Mouse (Mus musculus) NIH3T3 (cell line): ENCODE data around the gene Oxct1.

ENCODE experiments used
- DNase-seq: peaks from one replicate; pipeline ENCODE4 v3.0.0-alpha.2; 2012; ENCODE audit warnings: low read depth

The Oxct1 gene

GRCm38 (mm10) chr15:4026231-4026773 is at the start of gene Oxct1:
Gene Oxct1 (plus strand): TSS chr15:4026383.
- DNase-seq, result peak; percentile 95

DNA sequence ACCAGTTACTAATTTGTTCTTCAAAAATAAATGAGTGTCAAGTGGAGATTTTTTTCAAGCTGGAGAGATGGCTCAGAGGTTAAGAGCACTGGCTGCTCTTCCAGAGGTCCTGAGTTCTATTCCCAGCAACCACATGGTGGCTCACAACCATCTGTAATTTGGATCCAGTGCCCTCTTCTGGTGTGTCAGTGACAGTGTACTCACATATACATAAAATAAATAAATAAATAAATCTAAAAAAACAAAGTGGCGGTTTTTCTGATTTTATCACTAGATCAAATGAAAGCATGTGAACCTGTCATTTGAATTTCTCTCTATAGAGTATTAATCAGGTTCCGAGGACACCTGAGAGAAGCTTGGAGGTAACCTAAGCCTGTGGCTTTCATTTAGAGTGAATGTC is 47.9 kb upstream of the Oxct1 start:
- peak; percentile 8 for DNase-seq

GRCm38 (mm10) chr15:3979061-3979848 is 46.9 kb upstream of the Oxct1 start, which contains the start of gene Fbxo4:
Gene Fbxo4 (minus strand): TSS chr15:3979573.
- peak; percentile 91 for DNase-seq

DNA sequence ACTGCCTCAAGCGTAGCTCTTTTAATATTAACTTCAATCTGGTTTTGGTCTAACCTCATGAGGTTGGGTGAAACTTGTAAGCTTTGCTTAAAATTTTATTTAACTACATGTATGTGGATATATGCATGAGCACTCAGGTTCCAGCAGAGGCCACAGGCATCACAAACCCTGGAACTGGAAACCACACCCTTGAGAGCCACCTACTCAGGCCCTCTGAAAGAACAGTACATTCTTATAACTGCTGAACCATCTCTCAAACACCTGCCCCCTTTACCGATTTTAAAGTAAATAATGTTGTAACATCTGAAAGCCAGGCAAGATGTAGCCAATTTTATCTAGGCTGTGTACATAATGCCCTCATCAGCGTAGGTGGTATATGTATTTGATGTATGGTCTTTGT is 46.3 kb upstream of the Oxct1 start:
- DNase-seq, result no peak

DNA sequence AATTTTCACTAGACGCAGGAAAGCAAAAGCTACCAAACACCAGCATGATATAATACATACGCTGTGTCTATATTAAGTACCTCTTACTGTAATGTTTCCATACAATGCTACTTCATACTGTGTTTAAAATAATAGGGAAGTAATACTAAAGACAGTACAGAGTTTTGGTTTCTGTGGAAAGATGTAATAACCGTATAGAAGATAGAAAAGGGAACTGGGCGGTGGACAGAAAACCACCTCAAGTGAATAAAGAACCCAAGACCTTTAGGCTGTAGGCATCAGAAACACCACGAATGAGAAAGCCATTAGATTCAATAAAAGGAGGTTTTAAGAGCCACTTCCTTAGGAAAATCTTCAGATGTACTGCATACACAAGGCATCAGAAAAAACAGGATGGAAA is 43.5 kb upstream of the Oxct1 start:
- DNase-seq, result no peak

- peak; percentile 17 for DNase-seq
Observed at GRCm38 (mm10) chr15:3984876-3985275, 41.3 kb upstream of the Oxct1 start.

DNA sequence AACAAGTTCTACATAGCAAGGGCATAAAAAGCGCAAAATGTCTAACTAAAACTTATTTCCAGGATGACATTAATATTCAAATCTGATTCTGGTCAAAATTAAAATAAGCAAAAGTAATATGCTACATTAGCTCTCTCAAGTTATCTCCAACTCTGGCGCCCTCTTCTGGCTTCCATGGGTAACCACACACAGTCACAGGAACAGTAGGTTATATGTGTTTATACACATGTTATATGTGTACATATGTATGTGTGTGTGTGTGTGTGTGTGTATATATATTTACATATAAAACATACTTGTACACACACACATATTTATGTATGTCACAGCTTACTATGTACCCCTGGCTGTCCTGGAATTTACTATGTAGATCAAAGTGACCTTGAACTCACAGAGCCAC is 38.2 kb upstream of the Oxct1 start:
- DNase-seq, result peak; percentile 77

GRCm38 (mm10) chr15:3994852-3995447 is 31.2 kb upstream of the Oxct1 start:
- DNase-seq, result peak; percentile 43

GRCm38 (mm10) chr15:3995448-3996266 is 30.5 kb upstream of the Oxct1 start, which contains the start of gene AW549877:
Gene AW549877 (minus strand): TSS chr15:3995744.
- DNase-seq, result peak; percentile 99

GRCm38 (mm10) chr15:3996267-3997010 is 29.7 kb upstream of the Oxct1 start:
- DNase-seq, result no peak

- DNase-seq, result peak; percentile 61
Observed at GRCm38 (mm10) chr15:3999144-3999543, 27.0 kb upstream of the Oxct1 start.

- peak; percentile 62 for DNase-seq
Observed at GRCm38 (mm10) chr15:4000536-4000935, 25.6 kb upstream of the Oxct1 start.

GRCm38 (mm10) chr15:4013873-4014272 is 12.3 kb upstream of the Oxct1 start:
- DNase-seq, result no peak

GRCm38 (mm10) chr15:4020711-4021110 is 5.5 kb upstream of the Oxct1 start:
- peak; percentile 50 for DNase-seq

GRCm38 (mm10) chr15:4023747-4024146 is 2.4 kb upstream of the Oxct1 start:
- DNase-seq, result no peak

DNA sequence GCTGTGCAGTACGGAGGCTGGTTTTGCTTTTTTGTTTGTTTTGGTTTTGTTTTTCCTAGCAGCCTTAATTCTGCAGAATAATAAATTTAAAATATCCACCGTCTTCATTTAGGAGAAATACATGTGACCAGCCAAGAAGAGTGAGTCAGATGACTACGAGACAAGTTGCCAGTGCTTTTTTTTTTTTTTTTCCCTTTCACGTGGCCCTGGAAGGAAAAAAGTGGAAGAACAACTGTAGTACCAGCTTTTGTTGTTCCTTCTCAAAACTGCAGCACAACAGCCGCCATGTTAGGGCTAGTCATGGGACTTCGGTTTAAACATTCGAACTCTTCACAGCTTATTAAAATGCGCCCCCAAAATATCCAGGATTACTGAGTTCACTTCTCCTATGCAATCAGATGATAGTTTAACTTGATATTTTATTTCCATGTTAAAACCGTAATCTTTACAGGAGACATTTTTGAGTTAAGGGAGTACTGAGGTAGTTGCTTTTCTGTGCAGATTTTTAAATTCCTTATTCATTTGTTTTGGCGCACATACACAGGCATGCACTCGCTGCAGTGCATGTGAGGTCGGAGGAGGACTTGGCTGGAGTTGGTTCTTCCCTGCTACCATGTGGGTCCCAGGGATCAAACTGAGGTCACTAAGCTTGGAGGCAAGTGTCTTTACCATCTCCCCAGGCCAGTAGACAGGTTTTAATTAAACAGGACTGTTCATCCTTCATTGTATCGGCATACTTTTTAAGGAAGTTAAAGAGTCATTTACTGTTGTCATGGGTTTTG is 1.3 kb upstream of the Oxct1 start:
- peak; percentile 71 for DNase-seq

DNA sequence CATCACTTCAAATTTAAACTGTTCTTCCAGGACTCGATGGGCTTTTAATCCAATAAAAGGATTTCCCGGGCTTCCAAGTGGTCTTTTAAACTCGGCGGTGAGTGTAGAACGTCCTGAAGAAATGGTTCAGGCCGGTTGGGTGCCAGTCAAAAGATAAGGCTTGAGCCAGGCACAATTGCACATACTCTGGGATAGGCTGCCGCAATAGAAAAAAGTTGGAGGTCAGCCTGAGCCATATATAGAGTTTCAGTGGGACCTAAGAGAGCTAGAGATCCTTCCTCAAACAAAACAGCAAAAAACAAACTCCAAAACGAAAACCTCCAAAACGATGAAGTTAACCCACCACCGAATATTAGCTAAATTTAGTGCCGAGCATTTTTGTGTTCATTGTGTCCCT is 677 bp upstream of the Oxct1 start:
- peak; percentile 13 for DNase-seq

- DNase-seq, result peak; percentile 92
Observed at GRCm38 (mm10) chr15:4026831-4027584, 825 bp downstream of the Oxct1 start.

DNA sequence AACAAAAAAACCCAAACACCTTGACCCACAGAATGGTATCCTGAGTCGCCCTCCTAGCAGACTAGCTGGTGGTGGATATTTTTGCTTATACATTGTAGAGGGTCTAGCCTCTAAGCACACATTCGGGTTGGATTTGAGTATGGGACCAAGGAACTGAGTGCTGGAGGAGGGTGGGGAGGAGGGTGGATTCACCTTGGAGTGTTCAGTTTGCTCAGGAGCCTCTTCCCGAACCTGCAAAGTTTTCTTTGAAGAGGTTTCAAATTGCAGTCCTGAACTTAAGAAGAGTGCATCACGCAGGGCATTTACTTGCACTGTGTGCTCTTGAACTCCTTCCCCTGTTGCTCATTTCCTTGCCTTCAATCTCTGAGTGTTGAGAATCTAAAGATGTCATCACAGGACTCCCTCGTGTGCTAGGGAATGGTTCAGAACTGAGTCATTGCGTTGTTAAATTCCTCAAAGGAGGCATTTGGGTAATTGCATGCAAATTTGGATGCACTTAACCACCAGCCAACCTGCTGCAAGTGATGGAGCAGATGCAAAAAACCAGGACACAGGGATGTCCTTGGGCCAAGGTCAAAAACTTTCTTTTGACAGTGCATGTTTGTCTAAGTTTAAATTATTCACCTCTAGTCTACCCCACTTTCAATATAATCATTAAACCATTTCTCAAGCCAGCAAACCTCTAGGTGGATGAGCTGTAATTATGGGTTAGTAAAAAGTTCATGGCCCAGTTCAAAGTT is 1.7 kb downstream of the Oxct1 start:
- peak; percentile 71 for DNase-seq

DNA sequence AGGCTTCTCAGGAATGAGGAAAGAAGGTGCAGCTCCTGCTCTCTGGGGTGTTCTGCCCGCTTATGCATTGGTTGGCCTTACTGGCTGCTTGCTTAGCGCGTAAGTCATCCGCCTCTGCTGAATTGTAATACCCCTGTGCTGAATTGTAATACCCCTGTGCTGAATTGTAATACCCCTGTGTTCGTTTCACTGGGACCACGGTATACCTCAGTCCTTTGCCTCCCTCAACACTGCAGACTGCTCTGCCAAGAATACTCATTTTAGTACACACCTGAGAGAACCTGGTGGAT is 2.2 kb downstream of the Oxct1 start:
- DNase-seq, result no peak
